Mouse (Mus musculus): Measurements from ENCODE around the gene Dact3. TPM values are rescaled to one million over a fixed set of nuclear protein-coding genes. Genes with fewer than 3 reads are reported as not detected.

Gene Dact3
- polyA plus RNA-seq, 1 experiment from 2014 or later = 7.6 TPM

DNA sequence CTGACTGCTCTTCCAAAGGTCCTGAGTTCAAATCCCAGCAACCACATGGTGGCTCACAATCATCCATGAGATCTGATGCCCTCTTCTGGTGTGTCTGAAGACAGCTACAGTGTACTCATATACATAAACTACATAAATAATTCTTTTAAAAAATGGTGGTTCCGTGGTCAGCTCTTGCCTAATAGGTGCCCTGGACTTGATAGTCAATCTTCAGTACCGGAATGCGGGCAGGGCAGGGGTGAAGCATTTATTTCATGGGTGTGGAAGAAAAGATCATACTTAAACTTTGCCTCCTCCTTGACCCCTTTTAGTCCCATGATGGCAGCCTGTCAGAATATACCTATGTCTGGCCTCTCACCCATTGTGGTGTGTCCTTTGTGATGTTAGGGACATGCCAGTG lies 36.8 kb downstream of the Dact3 start:
- Histone ChIP-seq H3K36me3 (ENCODE audit: control insufficient read depth, insufficient read depth, low read length) (peaks cover 4% of the 10 kb centered on the region), H3K9me3 (ENCODE audit: control insufficient read depth, low read length) (no peaks in the 10 kb centered on the region), H3K4me3 (ENCODE audit: low read depth, low read length) (no peak overlapping the region), H3K27ac (ENCODE audit: low read depth, low read length) (no peak overlapping the region), H3K4me1 (replicated peaks; ENCODE audit: control insufficient read depth, insufficient read depth, low read length) (0 out of 2 replicates have a peak, but pooled peaks cover 2% of the 10 kb centered on the region), H3K4me2 (replicated peaks; ENCODE audit: low read depth, low read length) (no peak overlapping the region), H3K9ac (ENCODE audit: low read depth, low read length) (no peak overlapping the region), H3K27me3 (ENCODE audit: control insufficient read depth, insufficient read depth, low read length) (no peaks in the 10 kb centered on the region)
- no peak for DNase-seq (ENCODE audit: low spot score)
- 89% methylated on average over 3 of the region's 3 CpGs for WGBS
- ATAC-seq (ENCODE audit: low FRiP score) = no peak

GRCm38 (mm10) chr7:16912360-16912759 lies 37.2 kb downstream of the Dact3 start:
- Histone ChIP-seq H3K27me3 (ENCODE audit: control insufficient read depth, insufficient read depth, low read length) (no peaks in the 10 kb centered on the region), H3K4me3 (ENCODE audit: low read depth, low read length) (no peak overlapping the region), H3K4me2 (replicated peaks; ENCODE audit: low read depth, low read length) (no peak overlapping the region), H3K9ac (ENCODE audit: low read depth, low read length) (no peak overlapping the region), H3K9me3 (ENCODE audit: control insufficient read depth, low read length) (no peaks in the 10 kb centered on the region), H3K4me1 (replicated peaks; ENCODE audit: control insufficient read depth, insufficient read depth, low read length) (0 out of 2 replicates have a peak, but pooled peaks cover 2% of the 10 kb centered on the region), H3K36me3 (ENCODE audit: control insufficient read depth, insufficient read depth, low read length) (peaks cover 8% of the 10 kb centered on the region), H3K27ac (ENCODE audit: low read depth, low read length) (no peak overlapping the region)
- ATAC-seq (ENCODE audit: low FRiP score) (no peak), DNase-seq (ENCODE audit: low spot score) (no peak)
- WGBS = 75% methylated on average over 6 of the region's 6 CpGs

DNA sequence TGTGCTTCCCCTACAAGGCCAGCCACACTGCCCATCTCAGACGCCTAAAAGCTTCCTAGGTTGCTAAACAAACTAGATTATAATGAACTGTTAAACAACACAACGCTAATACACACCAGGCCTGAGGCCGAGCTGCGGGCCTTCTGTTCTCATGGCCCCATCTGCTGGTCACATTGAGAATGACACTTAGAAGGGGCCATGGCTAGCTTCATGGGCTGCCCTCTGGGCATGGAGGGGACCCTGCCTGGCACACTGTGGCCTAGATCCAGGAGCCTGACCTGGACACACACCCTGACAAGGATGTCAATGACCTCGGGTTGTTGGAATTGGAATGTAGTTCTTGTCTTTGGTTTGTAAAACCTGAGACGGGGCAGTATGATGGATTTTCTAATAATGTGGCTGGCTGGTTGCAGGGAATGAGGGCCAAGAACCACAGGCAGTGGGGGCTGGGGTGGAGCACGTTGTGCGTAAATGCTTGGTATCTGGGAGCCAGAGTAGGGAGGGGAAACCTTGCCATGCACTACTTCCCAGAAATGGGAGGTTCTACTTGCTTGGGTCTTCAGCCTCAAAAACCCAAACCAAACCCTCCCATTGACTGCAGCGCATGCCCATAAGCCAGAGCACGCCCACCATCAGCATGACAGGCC lies 38.8 kb downstream of the Dact3 start:
- peak; percentile 87 for DNase-seq (ENCODE audit: low spot score)
- Histone ChIP-seq H3K9ac (ENCODE audit: low read depth, low read length) (no peak overlapping the region), H3K4me3 (ENCODE audit: low read depth, low read length) (no peak overlapping the region), H3K9me3 (ENCODE audit: control insufficient read depth, low read length) (no peaks in the 10 kb centered on the region), H3K4me2 (replicated peaks; ENCODE audit: low read depth, low read length) (no peak overlapping the region), H3K27ac (ENCODE audit: low read depth, low read length) (no peak overlapping the region), H3K27me3 (ENCODE audit: control insufficient read depth, insufficient read depth, low read length) (no peaks in the 10 kb centered on the region), H3K36me3 (ENCODE audit: control insufficient read depth, insufficient read depth, low read length) (peaks cover 11% of the 10 kb centered on the region), H3K4me1 (replicated peaks; ENCODE audit: control insufficient read depth, insufficient read depth, low read length) (peaks cover 6% of the 10 kb centered on the region; the same call in 1 of the 2 replicates)
- peak; percentile 60 for ATAC-seq (ENCODE audit: low FRiP score)
- 41% methylated on average over 10 of the region's 10 CpGs for WGBS

- H3K27ac ChIP-seq (ENCODE audit: low read depth, low read length) = no peak overlapping the region
- 87% methylated on average over 18 of the region's 18 CpGs for WGBS
- peaks cover 11% of the 10 kb centered on the region for H3K36me3 ChIP-seq (ENCODE audit: control insufficient read depth, insufficient read depth, low read length)
- DNase-seq (ENCODE audit: low spot score) (no peak), ATAC-seq (ENCODE audit: low FRiP score) (no peak)
- peaks cover 7% of the 10 kb centered on the region for H3K4me1 ChIP-seq (replicated peaks; ENCODE audit: control insufficient read depth, insufficient read depth, low read length)
- no peaks in the 10 kb centered on the region for H3K27me3 ChIP-seq (ENCODE audit: control insufficient read depth, insufficient read depth, low read length)
- H3K4me3 ChIP-seq (ENCODE audit: low read depth, low read length) = no peak overlapping the region
- H3K4me2 ChIP-seq (replicated peaks; ENCODE audit: low read depth, low read length) = no peak overlapping the region
- H3K9me3 ChIP-seq (ENCODE audit: control insufficient read depth, low read length) = no peaks in the 10 kb centered on the region
- H3K9ac ChIP-seq (ENCODE audit: low read depth, low read length) = no peak overlapping the region
These were observed 39.6 kb downstream of the Dact3 start for GRCm38 (mm10) chr7:16914453-16915343.

DNA sequence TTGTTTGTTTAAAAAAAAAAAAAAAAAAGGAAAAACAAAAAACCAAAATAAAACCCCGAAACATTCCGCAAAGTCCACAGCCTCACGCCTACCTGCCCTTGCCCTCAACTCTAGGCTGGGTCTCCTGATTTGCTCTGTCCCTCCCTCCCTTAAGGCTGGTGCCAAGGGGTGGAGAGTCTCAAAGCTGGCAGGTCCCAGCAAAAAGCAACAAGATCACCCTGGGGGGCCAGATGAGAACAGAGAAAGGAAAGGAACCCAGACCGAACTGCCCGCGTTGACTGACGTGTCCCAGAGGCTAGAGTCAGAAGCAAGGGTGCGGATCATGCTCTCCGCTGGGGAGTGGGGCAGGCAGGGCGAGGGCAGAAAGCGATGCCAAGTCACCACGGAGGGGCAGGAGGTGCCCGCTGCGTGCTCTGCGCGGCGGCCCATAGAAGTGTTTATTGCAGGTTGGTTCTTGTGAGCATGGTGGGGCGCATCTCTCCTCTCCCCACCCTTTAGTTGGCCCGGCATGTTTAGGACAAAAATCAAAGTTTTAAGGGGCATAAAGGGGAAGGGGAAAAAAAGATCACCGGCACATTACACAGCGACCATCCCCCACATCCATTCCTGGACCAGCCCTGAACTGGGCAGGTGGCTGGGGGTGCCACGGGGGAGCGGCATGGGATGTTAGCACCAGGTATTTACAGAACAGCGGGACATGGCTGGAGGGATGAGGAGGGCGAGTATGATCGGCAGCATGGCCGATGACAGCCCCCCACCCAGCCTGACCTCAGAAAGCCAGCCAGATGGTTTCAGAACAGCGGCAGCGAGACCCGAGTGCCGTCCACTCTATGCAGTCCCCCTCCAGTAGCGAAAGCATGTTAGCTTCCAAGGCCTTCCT lies 40.6 kb downstream of the Dact3 start:
- H3K36me3 ChIP-seq (ENCODE audit: control insufficient read depth, insufficient read depth, low read length) = peaks cover 11% of the 10 kb centered on the region
- 88% methylated on average over 32 of the region's 32 CpGs for WGBS

GRCm38 (mm10) chr7:16916342-16917265 lies 41.5 kb downstream of the Dact3 start:
- Histone ChIP-seq H3K9ac (ENCODE audit: low read depth, low read length) (no peak overlapping the region), H3K9me3 (ENCODE audit: control insufficient read depth, low read length) (no peaks in the 10 kb centered on the region), H3K27me3 (ENCODE audit: control insufficient read depth, insufficient read depth, low read length) (no peaks in the 10 kb centered on the region), H3K4me1 (replicated peaks; ENCODE audit: control insufficient read depth, insufficient read depth, low read length) (peaks cover 20% of the 10 kb centered on the region), H3K4me2 (replicated peaks; ENCODE audit: low read depth, low read length) (no peak overlapping the region), H3K36me3 (ENCODE audit: control insufficient read depth, insufficient read depth, low read length) (peaks cover 11% of the 10 kb centered on the region), H3K4me3 (ENCODE audit: low read depth, low read length) (no peak overlapping the region), H3K27ac (ENCODE audit: low read depth, low read length) (no peak overlapping the region)
- 83% methylated on average over 30 of the region's 30 CpGs for WGBS
- ATAC-seq (ENCODE audit: low FRiP score) = no peak
- DNase-seq (ENCODE audit: low spot score) = no peak

More for the DNA sequence above, 40.6 kb downstream of the Dact3 start:
- Histone ChIP-seq H3K4me3 (ENCODE audit: low read depth, low read length) (no peak overlapping the region), H3K4me2 (replicated peaks; ENCODE audit: low read depth, low read length) (no peak overlapping the region), H3K9me3 (ENCODE audit: control insufficient read depth, low read length) (no peaks in the 10 kb centered on the region), H3K9ac (ENCODE audit: low read depth, low read length) (no peak overlapping the region), H3K27ac (ENCODE audit: low read depth, low read length) (no peak overlapping the region), H3K4me1 (replicated peaks; ENCODE audit: control insufficient read depth, insufficient read depth, low read length) (peaks cover 13% of the 10 kb centered on the region), H3K27me3 (ENCODE audit: control insufficient read depth, insufficient read depth, low read length) (no peaks in the 10 kb centered on the region)
- DNase-seq (ENCODE audit: low spot score) = no peak
- ATAC-seq (ENCODE audit: low FRiP score) = no peak

GRCm38 (mm10) chr7:16917447-16917846 lies 42.3 kb downstream of the Dact3 start:
- ATAC-seq (ENCODE audit: low FRiP score) (no peak), DNase-seq (ENCODE audit: low spot score) (no peak)
- Histone ChIP-seq H3K4me1 (replicated peaks; ENCODE audit: control insufficient read depth, insufficient read depth, low read length) (peaks cover 27% of the 10 kb centered on the region), H3K9me3 (ENCODE audit: control insufficient read depth, low read length) (no peaks in the 10 kb centered on the region), H3K36me3 (ENCODE audit: control insufficient read depth, insufficient read depth, low read length) (peaks cover 11% of the 10 kb centered on the region), H3K27me3 (ENCODE audit: control insufficient read depth, insufficient read depth, low read length) (no peaks in the 10 kb centered on the region), H3K4me3 (ENCODE audit: low read depth, low read length) (no peak overlapping the region), H3K9ac (ENCODE audit: low read depth, low read length) (no peak overlapping the region), H3K4me2 (replicated peaks; ENCODE audit: low read depth, low read length) (no peak overlapping the region), H3K27ac (ENCODE audit: low read depth, low read length) (no peak overlapping the region)
- 65% methylated on average over 11 of the region's 11 CpGs for WGBS

DNA sequence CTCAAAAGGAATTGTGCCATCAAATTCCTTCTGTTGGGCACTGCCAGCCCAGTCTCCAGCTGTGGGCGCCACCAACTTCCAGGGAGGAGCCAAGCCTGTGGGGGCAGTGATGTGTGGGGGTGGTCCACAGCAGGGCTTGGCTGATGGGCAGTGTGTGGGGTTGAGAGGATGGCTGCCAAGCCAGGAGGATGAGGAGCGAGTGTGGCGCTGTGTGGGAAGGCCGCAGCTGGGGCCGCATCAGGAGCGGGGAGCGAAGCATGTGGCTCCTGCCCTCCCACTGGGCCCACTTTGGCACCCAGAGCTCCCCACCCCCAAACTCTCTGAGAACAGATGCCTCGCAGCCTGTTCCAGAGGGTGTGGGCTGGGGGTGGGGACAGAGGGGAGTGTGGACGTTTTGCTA lies 42.9 kb downstream of the Dact3 start:
- no peaks in the 10 kb centered on the region for H3K9me3 ChIP-seq (ENCODE audit: control insufficient read depth, low read length)
- no peak overlapping the region for H3K9ac ChIP-seq (ENCODE audit: low read depth, low read length)
- H3K27me3 ChIP-seq (ENCODE audit: control insufficient read depth, insufficient read depth, low read length) = no peaks in the 10 kb centered on the region
- peaks cover 11% of the 10 kb centered on the region for H3K36me3 ChIP-seq (ENCODE audit: control insufficient read depth, insufficient read depth, low read length)
- ATAC-seq (ENCODE audit: low FRiP score) (no peak), DNase-seq (ENCODE audit: low spot score) (no peak)
- 88% methylated on average over 9 of the region's 9 CpGs for WGBS
- no peak overlapping the region for H3K4me2 ChIP-seq (replicated peaks; ENCODE audit: low read depth, low read length)
- no peak overlapping the region for H3K27ac ChIP-seq (ENCODE audit: low read depth, low read length)
- peaks cover 30% of the 10 kb centered on the region for H3K4me1 ChIP-seq (replicated peaks; ENCODE audit: control insufficient read depth, insufficient read depth, low read length)
- H3K4me3 ChIP-seq (ENCODE audit: low read depth, low read length) = no peak overlapping the region

Data from hindbrain, embryonic 11.5 days (tissue).